Mouse (Mus musculus) liver, embryonic 12.5 days (tissue): ENCODE data around the gene Itsn1. TPM values are rescaled to one million over a fixed set of nuclear protein-coding genes. Genes with fewer than 3 reads are reported as not detected.

Experiments
- ATAC-seq: fragments of 200-750 bp; cut with Nextera tagmentation; 2 replicates; pipeline ENCODE4 v1.8.0; 2017; ENCODE audit warnings: moderate number of reproducible peaks, mild to moderate bottlenecking, moderate library complexity
- H3K27ac ChIP-seq: fragments of 300-500 bp; sonication (generic); 2 replicates; pipeline ENCODE4 v1.5.1; 2016; ENCODE audit warnings: mild to moderate bottlenecking
- H3K27me3 ChIP-seq: fragments of 300-500 bp; sonication (generic); replicated peaks from 2 replicates; pipeline ENCODE4 v1.6.1; 2016; ENCODE audit warnings: mild to moderate bottlenecking, moderate library complexity
- H3K36me3 ChIP-seq: fragments of 300-500 bp; sonication (generic); 2 replicates; pipeline ENCODE4 v1.6.1; 2016; ENCODE audit warnings: mild to moderate bottlenecking, moderate library complexity
- H3K4me1 ChIP-seq: fragments of 300-500 bp; sonication (generic); 2 replicates; pipeline ENCODE4 v1.6.1; 2016
- H3K4me2 ChIP-seq: fragments of 300-500 bp; sonication (generic); 2 replicates; pipeline ENCODE4 v1.6.1; 2016; ENCODE audit warnings: mild to moderate bottlenecking, moderate library complexity
- H3K4me3 ChIP-seq: fragments of 300-500 bp; sonication (generic); 2 replicates; pipeline ENCODE4 v1.5.1; 2016; ENCODE audit warnings: mild to moderate bottlenecking, moderate library complexity
- H3K9ac ChIP-seq: fragments of 300-500 bp; sonication (generic); 2 replicates; pipeline ENCODE4 v1.6.1; 2016; ENCODE audit warnings: mild to moderate bottlenecking, moderate library complexity
- H3K9me3 ChIP-seq: fragments of 300-500 bp; sonication (generic); replicated peaks from 2 replicates; pipeline ENCODE4 v1.6.1; 2016; ENCODE audit warnings: mild to moderate bottlenecking, moderate library complexity
- WGBS: fragments of 180-500 bp; shearing (Covaris S2); methylation state at CpG from one replicate; pipeline ENCODE4 v1.1.7; 2016; ENCODE audit not compliant: insufficient replicate concordance; 5-methylcytosine and 5-hydroxymethylcytosine counted together
- polyA plus RNA-seq: library from polyadenylated mRNA; unstranded; fragments of >200 nt; fragmentation: Nextera tagmentation; extraction: Ambion mirVana; gene quantifications from 2 replicates; pipeline ENCODE4 v1.2.1, GENCODE M21; 2016

Gene Itsn1
- polyA plus RNA-seq, 1 experiment from 2014 or later: 47.5 TPM

DNA sequence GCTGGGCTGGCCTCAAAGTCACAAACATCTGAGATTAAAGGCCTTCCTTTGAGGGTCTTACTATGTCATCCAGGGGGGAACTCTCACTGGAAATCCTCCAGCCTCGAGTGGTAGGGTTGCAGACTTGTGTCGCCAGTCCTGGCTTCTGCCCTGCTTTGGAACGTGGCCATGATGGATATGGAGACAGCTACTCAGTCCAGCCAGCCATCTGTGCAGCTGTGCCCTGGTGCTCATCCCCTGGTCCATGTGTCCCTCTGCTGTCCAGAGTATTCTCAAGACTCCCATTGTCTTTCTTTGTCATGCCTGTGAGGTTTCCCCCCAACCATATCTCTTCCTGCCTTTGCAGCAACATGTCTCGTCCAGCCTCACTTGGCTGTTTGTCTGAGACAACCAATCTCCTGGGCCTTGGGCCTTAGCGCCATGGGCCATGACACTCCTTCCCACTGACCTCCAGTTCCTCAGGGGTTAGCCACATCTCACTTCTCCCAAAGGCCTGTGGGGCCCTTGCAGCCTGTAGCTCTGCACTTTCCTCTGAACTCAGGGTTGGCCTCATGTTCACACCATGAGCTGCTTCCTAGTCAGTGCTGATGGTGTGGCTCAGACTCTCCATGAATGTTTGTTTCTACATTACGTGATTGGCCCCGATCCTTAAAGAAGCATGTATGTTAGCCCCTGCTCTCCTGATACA, 136.6 kb downstream of the Itsn1 start:
- Histone ChIP-seq H3K4me2 (peak overlapping the region; percentile 67), H3K27ac (peak overlapping the region; percentile 91), H3K27me3 (no peaks in the 10 kb centered on the region), H3K4me1 (peaks cover 92% of the 10 kb centered on the region), H3K9ac (peak overlapping the region; percentile 63), H3K4me3 (no peak overlapping the region), H3K9me3 (no peaks in the 10 kb centered on the region), H3K36me3 (peaks cover 88% of the 10 kb centered on the region)
- ATAC-seq: no peak
- 57% methylated on average over 7 of the region's 7 CpGs for WGBS

DNA sequence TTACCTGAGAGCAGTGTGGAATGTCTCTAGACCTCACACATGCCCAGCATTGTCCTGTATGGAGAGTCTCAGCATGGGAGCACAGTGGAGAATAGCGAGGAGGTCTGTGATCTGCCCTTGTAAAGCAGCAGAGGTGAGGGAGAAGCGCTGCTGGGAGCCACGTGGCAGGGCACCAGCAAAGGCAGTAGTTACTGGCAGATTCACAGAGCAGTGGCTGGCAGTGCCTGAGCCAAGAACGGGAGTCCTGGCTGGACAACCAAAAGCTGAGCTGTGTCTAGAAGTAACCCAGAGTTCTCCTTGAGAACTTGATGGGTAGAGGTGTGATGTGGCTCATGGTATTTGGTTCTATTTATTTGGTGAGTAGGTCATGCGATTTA, 137.2 kb downstream of the Itsn1 start:
- Histone ChIP-seq H3K4me2 (no peak overlapping the region), H3K27me3 (no peaks in the 10 kb centered on the region), H3K9ac (peak overlapping the region; percentile 63; the same call in 1 of the 2 replicates), H3K4me1 (peaks cover 86% of the 10 kb centered on the region), H3K36me3 (peaks cover 87% of the 10 kb centered on the region), H3K9me3 (no peaks in the 10 kb centered on the region), H3K27ac (peak overlapping the region; percentile 91), H3K4me3 (no peak overlapping the region)
- ATAC-seq: no peak
- 88% methylated on average over 5 of the region's 5 CpGs for WGBS

DNA sequence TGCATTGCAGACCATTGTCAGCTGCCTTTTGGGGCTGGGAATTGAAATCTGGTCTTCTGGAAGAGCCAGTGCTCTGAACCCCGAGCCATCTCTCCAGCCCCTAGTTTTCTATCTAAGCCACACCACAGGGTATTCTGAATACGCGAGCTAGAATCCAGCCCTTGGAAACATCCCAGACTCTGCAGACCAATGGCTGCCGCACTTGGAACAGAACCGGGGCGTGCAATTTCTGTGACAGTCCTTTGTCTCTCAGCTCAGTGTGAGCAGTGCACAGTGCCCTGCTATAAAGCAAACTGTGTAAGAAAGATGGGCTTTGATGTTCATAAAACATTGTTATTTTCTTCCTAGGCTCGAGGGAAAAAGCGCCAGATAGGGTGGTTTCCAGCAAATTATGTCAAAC, 138.6 kb downstream of the Itsn1 start:
- H3K4me2 ChIP-seq: no peak overlapping the region
- no peaks in the 10 kb centered on the region for H3K27me3 ChIP-seq
- 91% methylated on average over 8 of the region's 8 CpGs for WGBS
- no peaks in the 10 kb centered on the region for H3K9me3 ChIP-seq
- H3K4me3 ChIP-seq: no peak overlapping the region
- ATAC-seq: no peak
- peaks cover 74% of the 10 kb centered on the region for H3K4me1 ChIP-seq
- peaks cover 91% of the 10 kb centered on the region for H3K36me3 ChIP-seq
- peak overlapping the region; percentile 55; the same call in 1 of the 2 replicates for H3K9ac ChIP-seq
- peak overlapping the region; percentile 73; the same call in 1 of the 2 replicates for H3K27ac ChIP-seq

DNA sequence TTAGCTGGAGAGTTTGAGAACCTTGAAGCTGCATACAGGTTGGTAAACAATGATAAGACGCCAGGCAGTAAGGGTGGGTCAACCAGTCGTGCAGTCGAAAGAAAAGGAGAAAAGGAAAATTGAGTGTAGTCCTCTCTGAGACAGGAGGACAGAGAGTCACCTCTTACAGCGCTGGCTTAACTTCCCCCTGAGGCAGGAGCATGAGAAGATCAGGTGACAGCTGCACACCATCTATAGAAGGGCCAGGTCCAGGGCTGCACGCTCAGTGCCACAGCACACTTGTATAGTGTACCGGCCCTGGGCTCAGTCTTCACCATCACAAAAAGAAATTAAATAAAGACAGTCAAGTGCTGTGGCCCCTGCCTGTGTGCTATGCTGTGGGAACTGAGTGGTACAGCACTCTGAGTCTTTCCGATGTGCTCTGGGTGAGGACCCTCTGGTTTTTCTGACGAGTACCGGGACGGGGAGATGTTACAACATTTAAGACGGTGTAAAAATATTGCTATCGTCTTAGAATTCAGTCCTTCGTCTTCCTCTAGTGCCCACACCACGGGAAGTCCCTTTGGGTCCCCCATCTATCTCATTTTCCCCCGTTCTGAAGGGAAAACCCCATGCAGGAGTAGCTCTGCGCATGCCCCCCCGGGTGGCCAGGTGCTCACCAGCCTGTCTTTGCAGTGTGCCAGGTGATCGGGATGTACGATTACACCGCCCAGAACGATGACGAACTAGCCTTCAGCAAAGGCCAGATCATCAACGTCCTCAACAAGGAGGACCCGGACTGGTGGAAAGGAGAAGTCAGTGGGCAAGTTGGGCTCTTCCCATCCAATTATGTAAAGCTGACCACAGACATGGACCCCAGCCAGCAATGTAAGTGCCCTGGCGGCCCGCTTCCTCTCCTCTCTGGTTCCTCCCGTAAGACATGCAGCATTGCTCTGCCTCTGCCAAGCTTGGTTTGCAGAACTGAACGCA, 140.1 kb downstream of the Itsn1 start:
- no peaks in the 10 kb centered on the region for H3K27me3 ChIP-seq
- peak overlapping the region; percentile 55 for H3K9ac ChIP-seq
- H3K9me3 ChIP-seq: no peaks in the 10 kb centered on the region
- no peak overlapping the region for H3K4me3 ChIP-seq
- peak; percentile 20; the same call in 1 of the 2 replicates for ATAC-seq
- H3K36me3 ChIP-seq: peaks cover 75% of the 10 kb centered on the region
- peaks cover 60% of the 10 kb centered on the region for H3K4me1 ChIP-seq
- 71% methylated on average over 28 of the region's 28 CpGs for WGBS
- peak overlapping the region; percentile 37 for H3K4me2 ChIP-seq
- peak overlapping the region; percentile 73 for H3K27ac ChIP-seq

DNA sequence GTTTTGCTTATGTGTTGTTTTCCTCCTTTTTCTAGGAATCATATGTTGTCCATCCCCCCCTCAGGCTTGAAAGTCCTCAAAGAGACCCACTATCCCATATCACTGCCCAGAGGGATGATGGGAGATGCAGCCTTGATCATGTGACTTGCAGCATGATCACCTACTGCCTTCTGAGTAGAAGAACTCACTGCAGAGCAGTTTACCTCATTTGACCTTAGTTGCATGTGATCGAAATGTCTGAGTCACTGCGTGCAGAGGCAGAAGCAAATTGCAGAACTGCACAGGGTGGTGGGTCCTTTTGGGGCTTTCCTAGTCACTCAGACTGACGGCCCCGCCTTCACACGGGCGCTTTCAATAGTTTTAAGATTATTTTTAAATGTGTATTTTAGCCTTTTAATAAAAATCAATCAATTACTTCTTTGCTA, 141.1 kb downstream of the Itsn1 start:
- Histone ChIP-seq H3K27me3 (peaks cover 8% of the 10 kb centered on the region; the same call in 1 of the 2 replicates), H3K4me2 (no peak overlapping the region), H3K4me3 (no peak overlapping the region), H3K27ac (no peak overlapping the region), H3K9me3 (no peaks in the 10 kb centered on the region), H3K36me3 (peaks cover 66% of the 10 kb centered on the region), H3K4me1 (peaks cover 56% of the 10 kb centered on the region), H3K9ac (no peak overlapping the region)
- ATAC-seq: no peak
- WGBS: 74% methylated on average over 6 of the region's 6 CpGs

DNA sequence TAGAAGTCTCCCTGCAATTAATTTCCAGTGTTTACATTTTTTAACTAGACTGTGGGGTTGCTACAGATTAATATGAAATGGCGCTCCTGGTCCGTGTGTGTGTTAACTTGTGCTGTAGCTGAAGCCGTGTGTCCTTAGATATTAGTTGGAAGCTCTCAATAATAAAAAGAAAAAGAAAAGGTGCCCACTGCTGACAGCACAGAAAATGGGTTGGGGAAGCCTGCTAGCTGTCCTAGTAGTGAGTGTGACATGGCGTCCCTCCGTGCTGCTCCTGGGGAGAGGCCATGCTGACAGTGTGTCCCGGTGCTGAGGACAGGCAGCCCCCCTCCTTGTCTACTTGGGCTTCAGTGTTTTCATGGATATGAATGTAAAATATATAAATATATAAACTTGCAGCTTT, 142.1 kb downstream of the Itsn1 start:
- H3K4me2 ChIP-seq: no peak overlapping the region
- ATAC-seq: no peak
- peaks cover 18% of the 10 kb centered on the region; the same call in 1 of the 2 replicates for H3K27me3 ChIP-seq
- H3K4me3 ChIP-seq: no peak overlapping the region
- peaks cover 46% of the 10 kb centered on the region for H3K4me1 ChIP-seq
- peaks cover 58% of the 10 kb centered on the region for H3K36me3 ChIP-seq
- 88% methylated on average over 6 of the region's 6 CpGs for WGBS
- H3K9ac ChIP-seq: no peak overlapping the region
- no peak overlapping the region for H3K27ac ChIP-seq
- no peaks in the 10 kb centered on the region for H3K9me3 ChIP-seq

DNA sequence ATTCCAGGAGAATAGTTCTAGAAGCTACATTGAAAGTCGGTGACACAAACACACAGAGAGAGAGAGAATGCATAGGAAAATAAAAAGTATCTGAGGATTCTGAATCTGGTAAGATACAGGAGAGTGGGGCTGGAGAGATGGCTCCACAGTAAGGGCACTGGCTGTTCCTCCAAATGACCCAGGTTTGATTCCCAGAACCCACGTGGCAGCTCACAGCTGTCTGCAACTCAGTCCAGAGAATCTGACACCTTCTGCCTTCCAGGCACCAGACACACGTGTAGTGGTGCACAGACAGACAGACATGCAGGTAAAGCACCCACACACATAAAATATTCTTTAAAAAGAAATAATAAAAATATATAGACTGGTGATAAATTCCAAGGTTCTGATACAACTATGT, 144.6 kb downstream of the Itsn1 start:
- Histone ChIP-seq H3K36me3 (peaks cover 34% of the 10 kb centered on the region), H3K4me2 (no peak overlapping the region), H3K9me3 (no peaks in the 10 kb centered on the region), H3K4me3 (no peak overlapping the region), H3K9ac (no peak overlapping the region), H3K4me1 (peaks cover 22% of the 10 kb centered on the region), H3K27me3 (peaks cover 34% of the 10 kb centered on the region), H3K27ac (no peak overlapping the region)
- WGBS: 68% methylated on average over 3 of the region's 3 CpGs
- no peak for ATAC-seq

DNA sequence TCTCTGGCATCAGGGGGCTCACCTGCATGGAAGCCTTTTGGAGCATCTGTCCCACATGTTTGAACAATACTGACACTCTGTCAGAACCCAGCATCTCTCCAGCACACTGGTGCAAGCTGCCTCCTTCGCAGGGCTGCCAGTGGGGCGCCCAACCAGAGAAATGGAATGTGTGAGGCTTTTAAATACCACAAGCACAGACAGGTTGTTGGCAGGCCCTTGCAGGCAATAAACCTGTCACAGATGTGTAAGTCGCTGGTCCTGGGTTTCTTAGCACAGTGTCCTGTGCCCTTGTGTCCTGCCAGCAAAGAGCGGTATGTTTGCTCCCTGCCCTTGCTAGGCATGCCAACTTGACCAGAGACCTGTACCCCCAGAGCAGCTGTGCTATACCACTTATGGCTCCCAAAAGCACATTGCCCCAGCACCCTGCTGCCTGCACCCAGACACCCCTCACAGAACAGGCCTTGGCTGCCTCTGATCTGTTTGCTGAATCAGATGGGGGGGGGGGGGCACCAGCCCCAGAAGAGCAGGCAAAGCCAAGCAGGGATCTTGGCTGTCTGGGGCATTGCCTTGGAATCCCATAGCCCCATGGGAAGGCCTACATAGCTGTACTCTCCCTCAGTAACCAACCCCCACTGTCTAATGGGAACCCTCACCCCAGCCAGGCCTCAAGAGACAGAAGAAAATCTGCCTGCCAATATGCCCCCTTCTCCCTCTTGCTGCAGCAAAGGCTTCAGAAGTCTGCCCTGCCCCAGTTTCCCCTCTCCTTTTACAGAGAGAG, 146.7 kb downstream of the Itsn1 start:
- peaks cover 13% of the 10 kb centered on the region for H3K36me3 ChIP-seq
- no peak overlapping the region for H3K27ac ChIP-seq
- peaks cover 9% of the 10 kb centered on the region for H3K4me1 ChIP-seq
- peaks cover 34% of the 10 kb centered on the region for H3K27me3 ChIP-seq
- no peak overlapping the region for H3K9ac ChIP-seq
- H3K4me2 ChIP-seq: no peak overlapping the region
- WGBS: 57% methylated on average over 4 of the region's 4 CpGs
- no peaks in the 10 kb centered on the region for H3K9me3 ChIP-seq
- ATAC-seq: no peak
- H3K4me3 ChIP-seq: no peak overlapping the region

DNA sequence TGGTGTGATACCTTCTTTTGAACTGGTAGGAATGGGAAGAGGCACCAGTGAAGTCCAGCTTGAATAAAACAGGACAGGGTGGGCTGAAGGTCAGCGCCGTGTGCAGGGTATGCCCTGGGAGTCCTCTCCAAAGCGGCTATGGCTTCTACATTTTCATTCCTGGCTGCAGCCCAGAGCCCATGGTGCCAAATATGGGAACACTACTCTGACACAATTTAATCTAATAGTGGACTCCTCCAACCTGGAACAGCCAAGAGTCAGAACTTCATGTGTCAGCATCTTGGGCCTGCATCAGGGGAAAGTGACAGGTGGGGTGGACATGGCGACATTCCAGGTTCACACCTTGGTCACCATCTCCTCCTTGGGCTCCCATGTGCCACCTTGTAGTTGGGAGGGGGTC, 147.4 kb downstream of the Itsn1 start:
- no peak overlapping the region for H3K9ac ChIP-seq
- H3K36me3 ChIP-seq: peaks cover 8% of the 10 kb centered on the region
- no peak overlapping the region for H3K4me2 ChIP-seq
- peaks cover 38% of the 10 kb centered on the region for H3K27me3 ChIP-seq
- no peak overlapping the region for H3K27ac ChIP-seq
- H3K4me3 ChIP-seq: no peak overlapping the region
- H3K9me3 ChIP-seq: no peaks in the 10 kb centered on the region
- WGBS: 78% methylated on average over 4 of the region's 4 CpGs
- ATAC-seq: no peak
- peaks cover 16% of the 10 kb centered on the region for H3K4me1 ChIP-seq

DNA sequence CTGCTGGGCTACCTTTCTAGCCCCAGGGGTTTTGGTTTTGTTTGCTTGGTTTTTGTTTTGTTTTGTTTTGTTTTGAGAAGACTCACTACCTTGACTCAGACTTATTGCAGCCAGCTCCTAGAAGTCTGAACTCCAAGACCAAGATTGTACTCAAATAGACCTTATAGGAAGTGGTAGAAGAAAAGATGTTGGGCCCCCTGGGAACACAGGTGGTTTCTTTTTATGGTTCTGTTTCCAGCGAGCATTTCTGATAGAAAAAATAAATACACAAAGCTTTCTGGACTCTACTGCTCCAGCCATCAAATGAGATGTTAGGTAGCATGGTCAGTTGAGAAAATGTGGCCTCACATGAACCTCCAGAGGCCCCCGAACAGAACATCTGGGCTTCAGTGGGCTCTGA, 150.0 kb downstream of the Itsn1 start:
- Histone ChIP-seq H3K9ac (no peak overlapping the region), H3K27ac (no peak overlapping the region), H3K27me3 (peaks cover 56% of the 10 kb centered on the region), H3K4me2 (no peak overlapping the region), H3K4me1 (peaks cover 22% of the 10 kb centered on the region), H3K4me3 (no peak overlapping the region), H3K36me3 (no peaks in the 10 kb centered on the region), H3K9me3 (no peaks in the 10 kb centered on the region)
- no peak for ATAC-seq
- 49% methylated on average over 2 of the region's 2 CpGs for WGBS

DNA sequence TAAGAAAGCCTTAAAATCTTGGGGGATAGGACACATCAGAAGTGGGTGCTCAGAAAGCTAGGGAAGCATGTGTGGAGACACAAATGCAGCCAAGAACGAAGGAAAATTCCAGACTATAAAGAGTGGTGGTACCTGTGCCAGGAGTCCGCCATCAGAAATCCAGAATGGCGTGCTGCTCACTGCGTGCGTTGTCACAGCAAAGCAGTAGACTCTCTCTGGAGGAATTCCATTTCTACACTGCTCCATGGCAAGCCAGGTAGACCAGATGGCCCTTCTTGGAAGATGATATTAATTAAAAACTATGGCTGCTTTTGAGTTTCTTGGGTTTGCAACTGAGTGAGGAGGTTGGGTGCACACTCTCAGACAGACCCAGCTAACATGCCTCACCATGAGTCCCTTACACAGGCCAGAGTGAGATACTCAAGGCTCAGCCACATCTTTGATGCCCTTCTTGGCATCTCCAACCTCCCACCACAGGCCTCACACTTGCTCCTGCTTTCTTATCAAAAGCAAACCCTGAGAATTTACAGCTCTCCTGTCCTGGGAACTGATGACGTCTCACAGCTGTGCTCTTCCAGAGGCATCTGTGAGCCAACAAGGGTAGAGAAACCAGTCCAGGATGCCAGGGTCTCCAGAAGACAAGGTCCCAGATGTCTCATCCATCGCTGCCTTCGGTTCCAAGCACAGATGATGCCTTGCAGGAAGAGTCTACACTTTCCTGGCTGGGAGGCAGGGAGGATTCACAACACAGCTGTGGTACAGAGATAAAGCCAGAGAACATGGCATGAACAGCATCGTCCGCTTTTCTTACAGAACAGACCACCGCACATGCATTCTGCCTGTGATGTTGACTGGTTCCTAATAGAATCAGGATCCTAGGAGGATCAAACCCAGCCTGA, 152.0 kb downstream of the Itsn1 start:
- H3K9me3 ChIP-seq: no peaks in the 10 kb centered on the region
- H3K9ac ChIP-seq: 0 out of 2 replicates have a peak overlapping the region, but pooled peaks have one; percentile 22
- peaks cover 41% of the 10 kb centered on the region for H3K27me3 ChIP-seq
- no peak overlapping the region for H3K4me3 ChIP-seq
- peak; percentile 57 for ATAC-seq
- 0 out of 2 replicates have a peak overlapping the region, but pooled peaks have one; percentile 10 for H3K4me2 ChIP-seq
- 65% methylated on average over 11 of the region's 11 CpGs for WGBS
- H3K4me1 ChIP-seq: peaks cover 23% of the 10 kb centered on the region
- no peaks in the 10 kb centered on the region for H3K36me3 ChIP-seq
- peak overlapping the region; percentile 10; the same call in 1 of the 2 replicates for H3K27ac ChIP-seq
